Mouse (Mus musculus): ENCODE measurements around the gene Fmo4. TPM values are rescaled to one million over a fixed set of nuclear protein-coding genes. Genes with fewer than 3 reads are reported as not detected.

Fmo4 gene
- polyA plus RNA-seq (2015; fragmentation: Illumina TruSeq; extraction: RNeasy Lipid Tissue Mini Kit (QIAGEN cat#74804); ENCODE audit: insufficient read depth, low replicate concordance) = not detected

DNA sequence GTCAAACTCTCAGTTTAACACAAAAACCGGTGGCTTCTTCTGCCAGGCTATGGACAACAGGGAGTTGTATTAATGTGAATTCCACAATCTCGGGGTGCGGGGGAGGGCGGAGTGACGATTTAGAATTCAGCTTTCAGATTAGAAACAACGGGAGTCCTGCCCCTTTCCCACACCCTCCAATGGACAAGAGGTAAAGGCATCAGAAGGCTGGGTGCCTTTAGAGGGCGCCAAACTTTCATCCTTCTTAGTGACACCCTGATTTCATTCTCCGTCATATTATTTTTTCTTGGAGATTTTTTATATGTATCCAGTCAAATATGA lies at the start of gene Fmo4:
TSS of gene Fmo4 (minus strand) at position 137 of the 321 bp plus-strand sequence.

Other genes with a start within 250 kb of the Fmo4 start
- gene Vamp4, start 243.5 kb downstream of the Fmo4 start, polyA plus RNA-seq (2015; fragmentation: Illumina TruSeq; extraction: RNeasy Lipid Tissue Mini Kit (QIAGEN cat#74804); ENCODE audit: insufficient read depth, low replicate concordance) = 91.0 TPM
- gene Myoc, start 174.8 kb downstream of the Fmo4 start, polyA plus RNA-seq (2015; fragmentation: Illumina TruSeq; extraction: RNeasy Lipid Tissue Mini Kit (QIAGEN cat#74804); ENCODE audit: insufficient read depth, low replicate concordance) = not detected
- not detected for gene Myocos, start 155.8 kb downstream of the Fmo4 start, polyA plus RNA-seq (2015; fragmentation: Illumina TruSeq; extraction: RNeasy Lipid Tissue Mini Kit (QIAGEN cat#74804); ENCODE audit: insufficient read depth, low replicate concordance)
- gene Prrc2c, start 73.4 kb downstream of the Fmo4 start, polyA plus RNA-seq (2015; fragmentation: Illumina TruSeq; extraction: RNeasy Lipid Tissue Mini Kit (QIAGEN cat#74804); ENCODE audit: insufficient read depth, low replicate concordance) = 159 TPM
- gene Fmo1, start 52.6 kb upstream of the Fmo4 start, polyA plus RNA-seq (2015; fragmentation: Illumina TruSeq; extraction: RNeasy Lipid Tissue Mini Kit (QIAGEN cat#74804); ENCODE audit: insufficient read depth, low replicate concordance) = 8.9 TPM
- 5.4 TPM for gene Fmo2, start 84.8 kb upstream of the Fmo4 start, polyA plus RNA-seq (2015; fragmentation: Illumina TruSeq; extraction: RNeasy Lipid Tissue Mini Kit (QIAGEN cat#74804); ENCODE audit: insufficient read depth, low replicate concordance)
- gene Fmo6, start 123.5 kb upstream of the Fmo4 start, polyA plus RNA-seq (2015; fragmentation: Illumina TruSeq; extraction: RNeasy Lipid Tissue Mini Kit (QIAGEN cat#74804); ENCODE audit: insufficient read depth, low replicate concordance) = not detected
- gene Fmo3, start 170.6 kb upstream of the Fmo4 start, polyA plus RNA-seq (2015; fragmentation: Illumina TruSeq; extraction: RNeasy Lipid Tissue Mini Kit (QIAGEN cat#74804); ENCODE audit: insufficient read depth, low replicate concordance) = 0.33 TPM